Mouse (Mus musculus) CD8-positive naive resting alpha-beta T cell, adult 2 months (primary cell): ENCODE measurements around the gene Cfd.

Source experiments
- DNase-seq, 2 experiments: peaks; one replicate each; pipeline ENCODE4 v3.0.0; 2022; ENCODE audit warnings: low read depth in 2 of 2, low spot score in 2 of 2

Gene Cfd

GRCm38 (mm10) chr10:79917532-79918100 is 27.0 kb downstream of the Cfd start:
- no peak for DNase-seq

DNA sequence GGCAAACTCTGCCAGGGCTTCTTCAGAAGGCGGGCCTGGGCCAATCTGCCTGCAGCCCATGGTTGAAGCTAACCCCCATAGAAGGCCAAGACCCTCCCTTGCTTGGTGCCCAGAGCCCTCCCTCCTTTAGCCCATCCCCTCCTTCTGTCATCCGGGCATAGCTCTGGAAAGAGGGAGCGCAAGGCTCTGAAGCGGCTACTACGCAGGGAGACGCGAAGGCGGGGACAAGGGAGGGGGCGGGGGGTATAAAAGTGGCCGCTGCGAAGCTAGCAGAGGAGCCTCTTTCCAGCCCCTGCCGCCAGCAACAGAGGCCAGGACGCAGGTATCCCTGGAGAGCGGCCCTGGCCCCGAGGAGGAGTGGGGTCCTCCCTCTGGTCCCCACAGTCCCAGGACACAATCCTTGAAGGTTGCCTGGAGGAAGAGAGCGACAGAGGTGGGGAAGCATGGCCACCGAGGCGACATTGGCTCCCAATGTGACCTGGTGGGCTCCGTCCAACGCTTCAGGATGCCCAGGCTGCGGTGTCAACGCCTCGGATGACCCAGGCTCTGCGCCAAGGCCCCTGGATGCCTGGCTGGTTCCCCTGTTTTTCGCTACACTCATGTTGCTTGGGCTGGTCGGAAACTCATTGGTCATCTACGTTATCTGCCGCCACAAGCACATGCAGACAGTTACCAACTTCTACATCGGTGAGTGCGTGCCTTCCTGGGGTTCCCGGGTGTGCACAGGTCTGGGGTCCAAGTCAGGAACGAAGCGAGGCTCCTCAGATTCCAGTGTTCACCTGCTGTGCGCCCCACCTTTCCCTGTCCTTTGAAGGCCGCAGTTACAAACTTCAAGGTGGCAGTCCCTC is 27.8 kb downstream of the Cfd start:
- no peak for DNase-seq

- no peak for DNase-seq
Measured at GRCm38 (mm10) chr10:79919251-79919849, 28.7 kb downstream of the Cfd start.

DNA sequence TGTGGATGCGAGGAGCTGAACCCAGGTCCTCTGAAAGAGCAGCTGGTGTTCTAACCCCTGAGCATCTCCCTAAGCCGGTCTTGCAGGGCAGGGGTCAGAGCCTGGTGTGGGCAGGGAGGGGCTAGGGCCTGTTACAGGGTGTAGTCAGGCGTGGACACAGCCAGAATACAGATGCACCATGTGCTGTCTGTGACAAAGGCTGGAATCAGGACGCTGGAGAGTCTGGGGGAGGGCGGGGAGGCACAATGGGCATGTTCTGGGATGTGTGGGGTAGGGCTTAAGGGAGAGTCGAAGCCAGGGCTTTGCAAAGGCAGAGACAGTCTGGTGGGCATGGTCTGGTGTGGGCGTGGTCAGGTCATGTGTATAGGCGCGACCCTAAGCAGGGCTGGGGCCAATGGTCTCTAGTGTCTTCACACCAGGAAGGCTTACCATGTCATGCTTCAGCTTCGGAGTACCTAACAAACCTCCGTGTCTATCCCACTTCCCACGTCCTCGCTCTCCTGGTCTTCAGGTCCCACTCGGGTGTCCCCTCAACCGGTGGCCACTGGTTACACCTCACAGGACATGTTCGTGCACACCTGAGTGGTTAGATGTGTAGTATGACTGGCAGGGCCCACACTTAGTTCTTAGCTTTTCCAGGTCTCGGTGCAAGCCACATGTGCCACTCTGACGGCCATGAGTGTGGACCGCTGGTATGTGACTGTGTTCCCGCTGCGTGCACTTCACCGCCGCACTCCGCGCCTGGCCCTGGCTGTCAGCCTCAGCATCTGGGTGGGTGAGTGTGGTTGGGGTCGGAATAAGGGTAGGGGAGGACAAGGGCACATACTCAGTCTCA is 29.6 kb downstream of the Cfd start:
- no peak for DNase-seq

DNA sequence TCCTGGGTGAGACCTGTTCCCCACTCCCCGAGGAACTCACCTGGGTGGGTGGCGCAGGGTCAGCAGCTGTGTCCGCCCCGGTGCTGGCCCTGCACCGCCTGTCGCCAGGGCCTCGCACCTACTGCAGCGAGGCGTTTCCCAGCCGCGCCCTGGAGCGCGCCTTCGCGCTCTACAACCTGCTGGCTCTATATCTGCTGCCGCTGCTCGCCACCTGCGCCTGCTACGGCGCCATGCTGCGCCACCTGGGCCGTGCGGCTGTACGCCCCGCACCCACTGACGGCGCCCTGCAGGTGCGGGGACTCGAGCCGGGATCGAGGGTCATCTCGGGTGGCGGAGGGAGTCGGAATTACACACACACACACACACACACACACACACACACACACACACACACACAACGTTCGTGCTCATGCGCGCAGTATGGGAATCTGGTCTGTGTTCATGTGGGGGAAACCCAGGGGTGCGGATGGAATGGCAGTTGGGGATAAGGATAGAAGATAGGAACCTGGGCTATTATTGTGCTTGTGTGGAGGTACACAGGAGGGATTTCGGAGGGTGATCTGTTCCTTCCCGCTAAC is 30.4 kb downstream of the Cfd start, which contains the start of gene R3hdm4:
R3hdm4 (minus strand) TSS at position 251 of the 578 bp plus-strand sequence.
- DNase-seq: no peak

GRCm38 (mm10) chr10:79921572-79921971 is 30.9 kb downstream of the Cfd start:
- DNase-seq: no peak

GRCm38 (mm10) chr10:79924998-79925784 is 34.5 kb downstream of the Cfd start:
- peak; percentile 95 for DNase-seq

GRCm38 (mm10) chr10:79925785-79926490 is 35.3 kb downstream of the Cfd start:
- peak in 1 of 2 experiments; percentile 31 for DNase-seq

DNA sequence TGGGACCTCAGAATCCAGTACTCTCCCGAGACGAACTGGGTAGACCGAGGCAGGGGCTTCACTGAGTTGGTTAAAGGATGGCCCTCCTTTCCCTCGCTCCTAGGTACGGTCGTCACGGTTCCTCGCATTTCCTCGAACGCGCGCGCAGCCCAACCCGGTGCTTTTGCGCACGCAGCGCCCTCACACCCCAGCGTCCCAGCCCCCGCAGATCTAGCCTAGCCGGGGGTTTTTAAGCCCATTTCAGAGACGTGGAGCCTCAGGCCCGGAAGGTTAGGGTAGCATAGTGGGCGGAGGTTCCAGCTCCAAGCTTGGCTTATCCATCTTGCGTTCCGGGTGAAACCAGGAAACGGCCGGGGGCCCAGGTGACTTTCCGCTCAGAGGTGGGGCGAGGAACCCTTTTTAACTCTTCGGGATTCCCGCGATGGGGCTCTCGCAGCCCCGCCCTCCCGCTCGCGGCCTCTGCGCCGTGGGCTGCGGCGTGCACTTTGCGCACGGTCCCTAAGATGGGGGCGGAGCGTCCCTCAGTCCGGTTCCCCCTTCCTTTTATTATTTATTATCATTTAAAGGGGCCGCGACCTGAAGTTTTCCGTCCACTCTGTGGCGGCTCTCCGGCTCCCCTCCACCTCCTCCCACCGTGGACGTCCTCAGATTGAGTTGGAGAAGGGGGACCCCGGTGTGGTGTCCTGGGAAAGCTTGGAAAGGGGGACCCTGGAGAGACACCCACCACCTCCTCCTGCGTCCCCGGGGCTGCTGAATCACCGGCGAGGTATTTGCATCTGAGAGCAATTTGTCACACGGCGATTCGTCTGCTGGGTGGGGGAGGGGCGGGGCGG is 36.1 kb downstream of the Cfd start, which contains the start of gene Arid3a:
Arid3a (plus strand) TSS at position 553 of the 833 bp plus-strand sequence.
- peak; percentile 78 to 87 for DNase-seq

- peak in 1 of 2 experiments; percentile 55 for DNase-seq
Measured at GRCm38 (mm10) chr10:79927324-79928029, 36.8 kb downstream of the Cfd start.

GRCm38 (mm10) chr10:79928030-79928694 is 37.5 kb downstream of the Cfd start:
- no peak for DNase-seq

- no peak for DNase-seq
Measured at GRCm38 (mm10) chr10:79928907-79929701, 38.5 kb downstream of the Cfd start.

GRCm38 (mm10) chr10:79929967-79930825 is 39.5 kb downstream of the Cfd start:
- DNase-seq: no peak

GRCm38 (mm10) chr10:79930826-79931186 is 40.2 kb downstream of the Cfd start:
- DNase-seq: no peak

GRCm38 (mm10) chr10:79931797-79932196 is 41.1 kb downstream of the Cfd start:
- no peak for DNase-seq

GRCm38 (mm10) chr10:79932736-79933135 is 42.1 kb downstream of the Cfd start:
- DNase-seq: no peak
